Mouse (Mus musculus) retina, embryonic 14.5 days (tissue): ENCODE results near the gene Csmd2.
A peak's percentile ranks its signal among the peaks of the same experiment; 100 is the strongest.
"Not testable (repeated sequence)": the region's sequence is repeated elsewhere in the genome, so short reads cannot be mapped to it uniquely, and the experiment has no call there.

Experiments used
- DNase-seq: peaks from one replicate; pipeline ENCODE4 v3.0.0-alpha.2; 2015; ENCODE audit warnings: low spot score

Csmd2 gene

DNA sequence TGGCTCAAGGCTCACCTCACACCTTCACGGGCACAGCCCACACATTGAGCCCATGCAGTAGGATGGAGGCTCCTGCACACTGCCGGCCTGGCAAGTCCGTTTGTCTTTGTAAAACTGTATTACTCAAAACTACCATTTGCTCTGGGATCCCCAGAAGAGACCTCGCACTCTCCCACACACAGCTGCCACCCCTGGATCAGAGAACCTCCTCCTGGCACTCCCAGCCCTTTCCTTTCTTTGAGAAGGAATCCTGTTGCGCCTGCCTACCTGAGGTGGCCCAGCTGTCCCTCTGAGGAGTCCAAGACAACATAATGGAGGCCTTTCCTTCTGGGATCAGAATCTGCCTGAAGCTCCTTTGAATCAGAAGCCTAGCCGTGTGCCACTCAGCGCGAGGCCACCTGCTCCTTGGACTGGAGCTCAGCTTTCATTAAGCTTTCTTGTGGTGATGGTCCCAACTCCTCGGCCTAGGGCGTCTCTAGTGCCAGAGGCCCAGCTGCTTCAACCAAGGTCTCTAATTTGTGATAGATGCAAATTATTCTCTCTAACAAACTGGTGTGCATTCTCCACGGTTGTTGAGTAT is 502.0 kb downstream of the Csmd2 start:
- no peak for DNase-seq

DNA sequence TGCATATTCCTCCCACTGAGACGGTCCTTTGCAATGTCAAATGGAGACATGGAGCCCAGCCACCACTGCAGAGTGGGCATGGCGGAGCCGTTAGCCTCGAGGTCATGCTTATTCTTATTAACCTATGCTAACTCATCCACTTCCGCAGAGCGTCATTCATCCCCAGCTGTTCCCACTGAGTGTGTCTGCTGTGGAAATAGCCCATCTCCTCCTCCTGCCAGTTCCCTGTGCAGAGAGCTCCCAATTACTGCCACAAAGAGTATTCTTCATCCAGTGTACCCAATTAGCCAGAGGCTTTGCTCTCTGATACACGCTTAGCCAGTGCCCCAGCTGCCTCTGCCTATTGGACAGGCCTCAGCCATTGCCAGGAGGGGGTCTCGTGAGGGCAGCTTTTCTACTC is 504.4 kb downstream of the Csmd2 start:
- DNase-seq, result peak; percentile 84

DNA sequence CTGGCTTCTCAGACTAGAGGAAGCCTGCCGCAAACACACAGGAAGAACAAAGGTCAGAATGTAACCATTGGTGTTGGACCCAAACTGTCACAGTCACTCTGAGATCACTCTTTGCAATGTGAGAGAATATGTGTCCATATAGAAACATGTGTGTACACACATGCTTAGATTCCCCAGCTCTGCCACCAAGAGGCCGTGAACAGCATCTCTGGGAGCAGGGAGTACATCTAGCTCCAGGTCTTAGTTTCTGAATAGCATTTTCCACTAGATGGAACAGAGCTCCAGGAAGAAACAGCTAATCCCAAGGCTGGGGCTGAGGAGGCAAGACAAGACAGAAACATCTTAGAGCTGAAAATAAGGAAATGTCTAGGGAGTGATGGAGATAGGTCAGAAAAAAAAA is 512.3 kb downstream of the Csmd2 start:
- DNase-seq, result peak; percentile 9

DNA sequence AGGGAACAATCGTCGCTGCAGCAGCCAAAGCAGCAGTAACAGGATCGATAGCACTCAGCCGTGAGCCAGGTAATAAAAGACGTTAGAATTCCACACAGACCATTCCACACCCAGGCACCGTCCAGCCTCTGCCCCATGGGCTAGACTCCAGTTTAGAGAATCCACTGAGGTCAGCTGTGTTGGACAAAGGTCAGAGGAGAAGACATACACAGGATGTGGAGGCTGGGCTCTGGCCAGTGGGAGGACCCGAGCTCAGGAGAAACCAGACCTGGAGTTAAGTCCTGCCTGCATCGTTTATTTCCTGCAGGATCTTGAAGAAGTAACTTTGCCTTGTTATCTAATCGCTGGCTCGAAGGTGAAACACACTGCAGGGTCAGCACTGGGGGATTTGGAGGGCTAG is 519.2 kb downstream of the Csmd2 start:
- DNase-seq, result no peak

DNA sequence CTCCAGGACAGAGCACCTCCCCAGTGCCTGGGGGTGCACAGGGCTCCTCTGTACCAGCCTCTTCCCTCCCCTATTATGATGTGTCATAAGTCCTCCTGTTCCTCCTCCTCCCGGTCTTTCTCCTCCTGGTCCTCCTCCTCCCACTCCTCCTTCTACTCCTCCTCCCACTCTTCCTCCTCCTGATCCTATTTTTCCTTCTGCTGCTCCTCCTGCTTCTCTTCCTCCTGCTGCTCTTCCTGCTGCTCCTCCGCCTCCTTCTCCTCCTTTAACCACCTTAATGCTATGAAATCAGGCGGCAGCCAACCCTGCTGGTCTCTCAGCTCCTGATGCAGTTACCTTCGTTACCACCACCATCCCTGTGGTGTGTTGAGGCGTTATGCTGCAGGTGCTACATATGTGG is 522.2 kb downstream of the Csmd2 start:
- no peak for DNase-seq

DNA sequence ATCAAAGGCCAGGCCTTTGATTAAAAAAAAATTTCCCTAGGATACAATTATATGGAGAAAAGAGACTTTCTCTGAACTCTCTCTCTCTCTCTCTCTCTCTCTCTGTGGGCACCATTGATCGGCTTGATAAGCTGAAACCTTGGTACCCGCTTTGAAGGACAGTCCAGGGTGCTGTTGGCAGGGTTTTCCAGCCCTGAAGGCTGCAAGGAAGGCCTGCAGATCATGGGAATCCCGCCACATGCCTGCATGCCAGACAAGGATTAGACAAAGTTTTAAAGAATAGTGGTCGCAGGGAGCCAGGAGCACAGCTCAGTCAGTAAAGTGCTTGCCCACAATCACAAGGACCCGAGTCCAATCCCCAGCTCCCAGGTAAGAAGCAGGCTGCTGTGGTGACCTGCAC is 526.8 kb downstream of the Csmd2 start:
- no peak for DNase-seq

DNA sequence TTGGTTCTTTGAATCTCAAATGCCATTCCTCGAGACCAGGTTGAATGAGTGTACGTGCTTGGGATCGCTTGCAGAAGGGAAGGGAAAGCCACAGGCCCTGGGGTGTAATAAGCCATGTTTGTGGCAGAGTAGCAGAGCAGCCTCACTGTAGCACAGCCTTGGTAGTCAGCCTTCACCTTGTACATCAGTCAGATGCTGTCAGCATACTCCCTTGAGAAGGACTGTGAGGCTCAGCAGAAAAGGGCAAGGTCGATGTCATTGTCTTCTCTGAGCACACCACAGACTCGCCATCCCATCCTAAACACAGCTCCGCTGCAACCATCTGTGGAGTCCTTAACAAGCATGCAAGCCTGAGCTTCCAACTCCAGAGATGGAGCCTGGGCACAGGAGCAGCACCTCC is 533.6 kb downstream of the Csmd2 start:
- DNase-seq, result no peak

DNA sequence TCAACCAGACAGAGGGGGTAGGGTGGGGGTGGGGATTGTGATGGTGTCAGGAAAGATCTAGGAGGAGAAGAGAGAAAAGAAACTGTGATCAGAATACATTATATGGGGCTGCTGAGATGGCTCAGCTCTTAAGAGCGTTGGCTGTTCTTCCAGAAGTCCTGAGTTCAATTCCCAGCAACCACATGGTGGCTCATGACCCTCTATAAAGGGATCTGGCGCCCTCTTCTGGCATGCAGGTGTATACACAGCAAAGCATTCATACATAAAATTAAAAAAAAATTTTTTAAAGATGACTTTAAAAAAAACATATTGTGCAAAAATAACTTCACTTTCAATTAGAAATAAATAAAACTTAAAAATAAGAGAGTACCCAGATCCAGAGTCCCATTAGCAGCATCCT is 555.7 kb downstream of the Csmd2 start:
- DNase-seq, result peak; percentile 39

DNA sequence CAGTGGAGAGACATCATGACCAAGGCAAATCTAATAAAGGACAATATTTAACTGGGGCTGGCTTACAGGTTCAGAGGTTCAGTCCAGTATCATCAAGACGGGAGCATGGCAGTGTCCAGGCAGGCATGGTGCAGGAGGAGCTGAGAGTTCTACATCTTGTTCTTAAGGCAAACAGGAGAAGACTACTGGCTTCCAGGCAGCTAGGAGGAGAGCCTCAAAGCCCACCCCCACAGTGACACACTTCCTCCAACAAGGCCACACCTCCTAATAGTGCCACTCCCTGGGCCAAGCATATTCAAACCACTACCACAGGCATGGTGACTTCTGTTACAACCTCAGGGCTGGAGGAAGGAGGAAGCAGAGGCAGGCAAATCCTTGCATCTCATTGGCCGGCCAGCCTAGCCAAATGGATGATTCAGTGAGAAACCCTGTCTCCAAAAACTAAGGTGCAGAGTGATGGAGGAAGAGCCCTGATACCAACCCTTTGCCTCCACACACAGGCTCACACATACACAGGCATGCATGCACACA is 556.4 kb downstream of the Csmd2 start:
- not testable (repeated sequence) for DNase-seq

DNA sequence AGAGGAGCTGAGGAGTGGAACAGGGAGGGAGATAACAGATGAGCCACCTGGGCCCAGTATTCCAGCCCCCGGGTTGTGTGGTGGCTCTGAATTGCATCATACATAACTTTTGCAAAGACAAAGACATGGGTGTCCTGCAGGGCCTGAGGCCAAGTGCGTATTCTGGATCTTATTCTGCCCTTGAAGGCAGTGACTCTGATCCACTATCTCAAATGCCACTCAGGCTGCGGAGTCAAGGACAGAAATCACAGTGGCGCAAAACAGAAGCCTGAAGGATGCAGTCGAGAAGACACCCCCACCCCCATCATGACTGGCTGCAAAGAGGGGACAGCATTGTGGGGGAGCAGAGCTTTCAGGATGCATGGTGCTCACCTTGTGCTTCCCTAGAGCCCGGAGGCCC is 563.1 kb downstream of the Csmd2 start:
- no peak for DNase-seq

DNA sequence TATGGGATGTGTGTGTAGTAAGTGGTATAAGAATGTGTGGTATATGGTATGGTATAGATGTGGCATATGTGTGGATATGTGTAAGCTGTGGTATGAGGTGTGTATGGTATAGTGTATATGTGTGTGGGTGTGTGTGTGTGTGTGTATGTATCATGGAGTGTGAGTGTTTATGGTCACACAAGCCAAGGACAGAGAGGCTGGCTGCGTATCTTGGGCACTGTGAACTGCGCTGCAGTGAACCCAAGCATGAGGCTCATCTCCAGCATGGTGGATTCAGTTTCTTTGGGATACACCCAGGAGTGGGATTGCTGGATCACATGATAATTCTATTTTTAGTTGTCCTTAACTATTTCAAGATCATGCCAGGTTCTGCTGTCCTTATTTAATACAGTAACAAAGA is 566.5 kb downstream of the Csmd2 start:
- DNase-seq, result no peak

DNA sequence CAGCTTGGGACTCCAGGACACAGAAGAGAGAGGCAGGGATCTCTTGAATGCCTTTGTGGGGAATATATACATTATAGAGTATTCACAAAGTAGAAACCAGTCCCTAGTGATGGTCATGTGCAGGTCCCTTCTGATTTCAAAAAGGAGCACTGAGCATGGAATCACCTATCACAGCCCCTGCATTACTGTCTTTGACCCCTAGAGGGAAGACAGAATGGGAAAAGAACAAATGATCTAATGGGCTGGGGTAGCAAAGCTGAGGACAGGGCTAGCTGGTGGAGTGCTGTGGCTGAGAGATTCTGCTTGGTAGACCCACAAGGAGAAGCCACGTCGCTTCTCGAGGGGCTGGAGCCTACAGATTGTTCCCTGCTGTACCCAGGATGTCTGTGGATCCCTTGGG is 572.7 kb downstream of the Csmd2 start:
- DNase-seq, result peak; percentile 23

DNA sequence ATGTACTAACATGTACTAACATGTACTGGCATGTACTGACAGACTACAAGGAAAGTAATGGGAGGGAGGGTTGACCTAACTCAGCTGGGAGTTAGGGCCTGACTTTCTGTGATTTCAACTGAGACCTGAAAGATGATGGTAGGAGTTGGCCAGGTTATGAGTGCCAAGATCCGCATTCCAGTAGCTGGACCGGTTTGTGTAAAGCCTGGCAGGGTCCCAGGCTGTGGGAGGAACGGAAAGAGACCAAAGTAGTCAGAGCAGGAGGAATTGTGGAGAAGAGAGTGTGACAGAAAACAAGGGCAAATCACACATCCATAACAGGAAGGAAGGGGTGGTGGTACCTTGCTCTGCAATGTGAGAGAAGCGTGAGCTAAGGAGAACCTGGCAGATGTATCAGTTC is 588.2 kb downstream of the Csmd2 start:
- DNase-seq, result no peak

DNA sequence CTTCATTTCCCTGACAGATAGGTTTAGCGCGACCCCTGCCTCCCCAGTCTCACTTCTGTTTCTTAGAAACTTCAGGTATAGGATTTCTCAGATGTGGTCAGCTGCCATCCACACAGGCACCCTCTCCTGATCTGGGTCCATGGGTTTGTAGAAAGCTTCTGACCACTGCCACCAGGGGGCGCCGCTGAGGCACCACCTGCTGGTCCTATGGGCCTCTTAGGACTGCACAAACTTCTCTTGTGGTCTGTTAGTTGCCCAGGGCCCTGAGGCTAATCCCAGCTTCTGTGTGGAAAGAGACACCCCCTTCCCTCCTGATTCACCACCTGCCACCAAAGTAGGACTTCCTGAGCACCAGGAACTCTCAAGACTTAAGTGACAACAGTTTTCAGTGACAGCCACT is 591.5 kb downstream of the Csmd2 start:
- no peak for DNase-seq

DNA sequence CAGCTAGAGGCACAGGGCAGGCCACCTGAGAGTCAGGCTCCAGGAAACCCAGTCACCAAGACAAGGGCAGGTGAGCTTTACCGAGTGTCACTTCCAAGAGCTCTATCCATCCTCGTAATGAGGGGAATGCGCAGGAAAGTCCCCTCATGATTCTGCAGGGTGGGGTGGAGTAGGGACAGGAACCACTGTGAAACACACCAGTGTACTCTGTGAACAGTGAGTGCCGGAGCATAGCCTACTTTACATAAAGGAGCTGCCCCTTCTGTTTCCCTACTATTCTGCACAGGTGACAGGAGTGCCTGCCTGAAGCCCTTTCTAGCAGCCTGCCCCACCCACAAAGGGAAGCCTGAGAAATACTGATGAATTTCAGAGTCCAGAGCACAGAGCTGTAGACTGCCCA is 605.6 kb downstream of the Csmd2 start:
- DNase-seq, result no peak

DNA sequence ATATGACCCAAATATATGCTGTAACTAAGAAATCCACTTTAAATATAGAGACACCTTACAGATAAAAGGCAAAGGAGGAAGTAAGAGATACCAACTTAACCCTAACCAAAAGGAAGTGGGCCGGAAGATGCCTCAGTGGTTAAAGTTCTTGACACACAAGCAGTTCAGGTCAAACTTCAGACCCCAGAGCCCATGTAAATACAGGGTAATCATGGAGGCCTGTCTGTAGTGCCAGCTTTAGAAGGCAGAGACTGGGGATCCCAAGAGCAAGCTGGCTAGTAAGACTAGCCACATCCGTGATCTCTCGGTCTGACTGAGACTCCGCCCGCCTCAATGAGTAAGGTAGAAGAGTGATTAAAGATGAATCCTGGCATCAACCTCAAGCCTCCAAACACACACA is 606.4 kb downstream of the Csmd2 start:
- no peak for DNase-seq

DNA sequence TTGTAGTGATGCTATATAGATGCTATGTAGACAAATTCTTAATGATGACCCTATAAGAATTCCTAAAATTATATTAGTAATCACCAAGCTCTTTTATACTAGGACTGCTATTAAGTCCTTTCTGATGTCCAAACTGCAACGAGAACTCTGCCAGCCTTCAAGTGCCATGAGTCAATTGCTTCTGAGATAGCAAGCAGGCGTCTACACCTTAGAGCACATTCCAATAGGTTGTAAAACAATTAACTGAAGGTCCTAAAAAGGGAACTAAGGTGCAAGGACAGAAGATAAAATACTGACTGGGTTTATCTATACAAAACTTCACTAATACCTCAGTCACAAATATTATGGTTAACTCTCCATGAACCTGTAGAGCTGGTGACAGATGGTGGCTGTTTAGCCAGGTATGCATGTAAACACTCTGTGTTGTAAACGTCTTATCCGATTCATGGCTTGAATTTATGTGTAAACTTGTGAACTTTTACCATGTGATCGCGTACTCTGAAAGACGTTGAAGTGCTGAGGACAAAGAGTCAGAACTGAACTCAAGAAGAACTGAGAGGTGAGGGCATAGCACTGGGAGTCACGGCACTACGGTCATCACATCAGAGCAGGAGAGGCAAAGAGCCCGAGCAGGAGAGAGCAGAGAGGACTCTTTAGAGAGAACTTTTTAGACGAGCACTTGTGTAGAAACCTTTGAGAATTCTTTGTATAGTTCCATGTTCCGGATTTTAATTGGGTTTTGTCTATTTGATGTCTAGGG is 610.3 kb downstream of the Csmd2 start:
- no peak for DNase-seq

DNA sequence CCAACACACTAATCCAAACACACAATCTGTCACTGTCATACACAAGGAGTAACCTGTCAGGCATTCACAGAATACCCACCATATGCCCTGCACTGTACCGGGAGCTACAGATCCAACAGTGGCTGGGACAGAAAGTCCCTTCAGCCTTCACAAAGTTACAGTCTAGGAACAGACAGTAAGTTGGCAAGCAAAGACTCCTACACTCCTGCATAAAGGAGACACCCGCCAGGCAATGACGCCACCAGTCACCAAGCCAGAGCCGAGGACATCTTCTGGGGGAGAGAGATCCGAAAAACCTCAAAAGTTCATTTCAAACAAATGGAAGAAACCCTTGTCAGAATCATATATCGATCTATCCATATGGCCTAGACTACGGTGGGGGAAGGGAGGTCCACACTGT is 618.9 kb downstream of the Csmd2 start:
- no peak for DNase-seq

DNA sequence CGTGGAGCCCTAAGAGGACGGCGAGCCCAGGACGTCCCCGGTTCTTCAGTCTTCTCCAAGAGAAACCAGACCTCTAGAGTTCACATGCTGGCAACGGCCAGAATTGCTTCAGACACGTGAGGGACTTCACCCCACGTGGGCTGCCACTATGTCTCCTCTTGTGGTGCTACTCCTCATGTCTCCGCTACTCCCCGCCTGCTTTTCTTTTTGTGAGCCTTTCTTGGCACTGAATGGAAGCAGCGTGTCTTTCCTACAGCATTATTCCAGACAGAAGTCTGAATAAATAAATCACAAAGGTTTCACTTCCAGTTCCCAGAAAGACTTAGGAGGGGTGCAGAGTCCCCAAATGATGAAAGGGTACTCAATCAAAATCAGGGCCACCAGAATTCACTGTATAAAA is 620.0 kb downstream of the Csmd2 start:
- DNase-seq, result no peak

DNA sequence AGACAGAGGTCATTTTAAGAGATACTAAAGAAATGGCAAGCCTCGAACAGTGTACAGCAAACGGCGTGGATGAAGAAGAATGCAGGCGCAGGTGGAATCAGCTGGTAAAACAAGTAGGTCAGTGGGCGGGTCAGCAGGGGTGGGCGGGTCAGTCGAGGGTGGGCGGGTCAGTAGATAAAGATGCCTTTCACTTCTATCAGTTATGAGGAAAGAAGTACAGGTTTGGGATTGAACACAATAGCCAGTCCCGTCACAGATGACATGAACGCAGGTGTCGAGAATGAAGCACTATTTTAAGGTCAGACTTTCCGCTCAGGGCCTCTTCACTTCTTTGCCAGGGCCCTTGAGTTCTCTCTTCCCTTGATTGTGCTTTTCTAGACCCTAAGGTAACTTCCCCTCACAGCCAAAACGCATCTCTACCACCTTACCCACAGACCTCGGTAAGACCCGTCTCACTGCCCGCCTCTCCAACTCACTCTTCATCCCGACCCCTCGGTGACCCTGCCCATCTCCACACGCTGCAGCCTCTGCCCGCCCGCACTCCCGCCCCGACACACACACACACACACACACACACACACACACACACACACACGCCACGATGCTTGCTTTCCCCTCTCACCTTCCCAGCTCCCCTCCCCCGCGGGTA is 621.7 kb downstream of the Csmd2 start:
- DNase-seq, result peak; percentile 31

DNA sequence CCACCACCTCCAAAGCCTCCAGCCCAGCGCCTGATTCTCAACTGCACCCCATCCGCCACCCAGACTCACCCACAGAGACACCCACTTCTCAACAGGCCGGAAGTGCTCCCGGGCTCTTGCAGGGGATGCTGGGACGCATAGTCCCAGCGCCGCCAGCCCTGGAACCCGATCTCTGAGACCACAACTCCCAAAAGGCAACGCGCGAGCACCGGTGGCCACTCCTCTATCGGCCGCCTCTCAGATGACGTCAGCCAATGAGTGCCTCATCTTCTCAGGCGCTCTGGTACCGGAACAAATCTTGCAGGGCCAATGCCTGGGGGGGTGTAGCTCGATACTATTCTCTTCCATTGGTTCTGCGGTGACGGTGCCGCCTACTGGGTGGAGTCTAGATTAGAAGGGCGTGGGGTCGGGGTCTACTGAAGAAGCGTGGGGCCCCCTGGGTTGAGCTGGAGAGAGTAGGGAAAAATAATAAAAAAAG is 622.3 kb downstream of the Csmd2 start, which contains the start of gene Zscan20:
Gene Zscan20, minus strand, starts transcription at position 174 of the 478 bp plus-strand sequence.
- DNase-seq, result peak; percentile 97

DNA sequence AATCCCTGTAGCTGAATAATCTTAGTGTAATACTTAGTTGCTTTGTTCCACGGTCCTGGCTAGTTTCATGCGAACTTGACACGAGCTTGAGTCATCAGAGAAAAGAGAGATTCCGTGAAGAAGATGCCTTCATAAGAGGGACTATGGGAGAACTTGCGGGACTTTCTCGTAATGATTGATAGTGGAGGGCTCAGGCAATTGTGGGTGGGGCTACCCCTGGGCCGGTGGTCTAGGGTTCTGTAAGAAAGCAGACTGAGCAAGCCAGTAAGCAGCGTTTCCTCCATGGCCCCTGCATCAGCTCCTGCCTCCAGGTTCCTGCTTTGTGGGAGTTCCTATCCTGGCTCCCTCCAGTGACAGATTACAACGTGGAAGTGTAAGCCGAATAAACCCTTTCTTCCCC is 623.0 kb downstream of the Csmd2 start:
- no peak for DNase-seq

DNA sequence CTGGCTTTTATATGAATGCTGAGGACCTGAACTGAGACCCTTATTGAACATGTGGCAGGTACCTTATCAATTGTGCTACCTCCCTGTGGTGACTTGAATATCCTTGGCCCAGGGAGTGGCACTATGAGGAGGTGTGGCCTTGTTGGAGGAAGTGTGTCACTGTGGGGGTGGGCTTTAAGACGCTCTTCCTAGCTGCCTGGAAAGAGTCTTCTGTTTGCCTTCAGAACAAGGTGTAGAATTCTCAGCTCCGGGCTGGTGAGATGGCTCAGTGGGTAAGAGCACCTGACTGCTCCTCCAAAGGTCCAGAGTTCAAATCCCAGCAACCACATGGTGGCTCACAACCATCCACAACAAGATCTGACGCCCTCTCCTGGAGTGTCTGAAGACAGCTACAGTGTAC is 624.1 kb downstream of the Csmd2 start:
- not testable (repeated sequence) for DNase-seq
